Mouse (Mus musculus) thymus, postnatal 10 days (tissue): ENCODE results near the gene B3gnt9.
"Not testable (repeated sequence)": the region's sequence is repeated elsewhere in the genome, so short reads cannot be mapped to it uniquely, and the experiment has no call there.

ENCODE experiments used
- DNase-seq, 2 experiments: peaks; one replicate each; pipeline ENCODE4 v3.0.0; 2021; ENCODE audit warnings: low spot score in 2 of 2

Gene B3gnt9

GRCm38 (mm10) chr8:105259721-105260320 lies 4.9 kb upstream of the B3gnt9 start:
- peak; percentile 60 to 83 for DNase-seq

GRCm38 (mm10) chr8:105258911-105259720 lies 4.2 kb upstream of the B3gnt9 start:
- DNase-seq, result no peak

GRCm38 (mm10) chr8:105257318-105258114 lies 2.6 kb upstream of the B3gnt9 start:
- DNase-seq, result no peak

- DNase-seq, result peak; percentile 90 to 98
Measured at GRCm38 (mm10) chr8:105254152-105254965, 594 bp downstream of the B3gnt9 start.

- peak in 1 of 2 experiments; percentile 21 for DNase-seq
Measured at GRCm38 (mm10) chr8:105253766-105254151, 1.2 kb downstream of the B3gnt9 start.

GRCm38 (mm10) chr8:105252680-105253537 lies 2.0 kb downstream of the B3gnt9 start:
- no peak for DNase-seq

- DNase-seq, result no peak
Measured at GRCm38 (mm10) chr8:105251954-105252353, 3.0 kb downstream of the B3gnt9 start.

- no peak for DNase-seq
Measured at GRCm38 (mm10) chr8:105241016-105241415, 13.9 kb downstream of the B3gnt9 start.

- no peak for DNase-seq
Measured at GRCm38 (mm10) chr8:105237442-105238142, 17.4 kb downstream of the B3gnt9 start.

GRCm38 (mm10) chr8:105235206-105235605 lies 19.7 kb downstream of the B3gnt9 start:
- DNase-seq, result no peak

GRCm38 (mm10) chr8:105233126-105233935 lies 21.6 kb downstream of the B3gnt9 start:
- DNase-seq, result no peak

GRCm38 (mm10) chr8:105232321-105232693 lies 22.6 kb downstream of the B3gnt9 start:
- not testable (repeated sequence) for DNase-seq

- no peak for DNase-seq
Measured at GRCm38 (mm10) chr8:105231503-105232320, 23.2 kb downstream of the B3gnt9 start.

GRCm38 (mm10) chr8:105225917-105226316 lies 29.0 kb downstream of the B3gnt9 start:
- no peak for DNase-seq

GRCm38 (mm10) chr8:105225272-105225593 lies 29.7 kb downstream of the B3gnt9 start:
- DNase-seq, result no peak

- peak; percentile 88 to 96 for DNase-seq
Measured at GRCm38 (mm10) chr8:105224413-105225271, 30.3 kb downstream of the B3gnt9 start, which contains the start of gene D230025D16Rik. TSS of gene D230025D16Rik (plus strand) at chr8:105225145.

GRCm38 (mm10) chr8:105223850-105224249 lies 31.1 kb downstream of the B3gnt9 start:
- DNase-seq, result no peak
